Mouse (Mus musculus): ENCODE results near the gene 2010111I01Rik.
"Not testable (repeated sequence)": the region's sequence is repeated elsewhere in the genome, so short reads cannot be mapped to it uniquely, and the experiment has no call there.

2010111I01Rik gene

GRCm38 (mm10) chr13:63324311-63324710, 359.6 kb downstream of the 2010111I01Rik start:
- no peak for DNase-seq

- DNase-seq, result no peak
Observed at GRCm38 (mm10) chr13:63324978-63325848, 360.5 kb downstream of the 2010111I01Rik start.

- no peak for DNase-seq
Observed at GRCm38 (mm10) chr13:63326015-63326414, 361.3 kb downstream of the 2010111I01Rik start.

GRCm38 (mm10) chr13:63330236-63330860, 365.7 kb downstream of the 2010111I01Rik start:
- no peak for DNase-seq

GRCm38 (mm10) chr13:63331379-63331778, 366.7 kb downstream of the 2010111I01Rik start:
- DNase-seq, result peak; percentile 69 to 74

GRCm38 (mm10) chr13:63332576-63333300, 368.0 kb downstream of the 2010111I01Rik start:
- peak; percentile 51 to 69 for DNase-seq

GRCm38 (mm10) chr13:63335421-63336134, 370.9 kb downstream of the 2010111I01Rik start:
- DNase-seq, result peak in 1 of 2 experiments; percentile 43

- DNase-seq, result no peak
Observed at GRCm38 (mm10) chr13:63336335-63336734, 371.6 kb downstream of the 2010111I01Rik start.

GRCm38 (mm10) chr13:63337239-63337960, 372.7 kb downstream of the 2010111I01Rik start:
- DNase-seq, result no peak

GRCm38 (mm10) chr13:63339946-63340345, 375.3 kb downstream of the 2010111I01Rik start:
- DNase-seq, result no peak

GRCm38 (mm10) chr13:63342781-63343180, 378.1 kb downstream of the 2010111I01Rik start:
- DNase-seq, result no peak

GRCm38 (mm10) chr13:63344481-63344880, 379.8 kb downstream of the 2010111I01Rik start:
- no peak for DNase-seq

- DNase-seq, result no peak
Observed at GRCm38 (mm10) chr13:63345476-63346225, 381.0 kb downstream of the 2010111I01Rik start.

GRCm38 (mm10) chr13:63347639-63348038, 382.9 kb downstream of the 2010111I01Rik start:
- DNase-seq, result no peak

- no peak for DNase-seq
Observed at GRCm38 (mm10) chr13:63350076-63350475, 385.4 kb downstream of the 2010111I01Rik start.

- DNase-seq, result not testable (repeated sequence)
Observed at GRCm38 (mm10) chr13:63353312-63353711, 388.6 kb downstream of the 2010111I01Rik start.

- no peak for DNase-seq
Observed at GRCm38 (mm10) chr13:63356101-63356500, 391.4 kb downstream of the 2010111I01Rik start.

GRCm38 (mm10) chr13:63356558-63356957, 391.9 kb downstream of the 2010111I01Rik start:
- DNase-seq, result peak; percentile 46 to 78

GRCm38 (mm10) chr13:63359393-63359792, 394.7 kb downstream of the 2010111I01Rik start:
- no peak for DNase-seq

GRCm38 (mm10) chr13:63360111-63360885, 395.6 kb downstream of the 2010111I01Rik start:
- DNase-seq, result no peak
